Mouse (Mus musculus): Measurements from ENCODE around the gene Prdm8.

DNA sequence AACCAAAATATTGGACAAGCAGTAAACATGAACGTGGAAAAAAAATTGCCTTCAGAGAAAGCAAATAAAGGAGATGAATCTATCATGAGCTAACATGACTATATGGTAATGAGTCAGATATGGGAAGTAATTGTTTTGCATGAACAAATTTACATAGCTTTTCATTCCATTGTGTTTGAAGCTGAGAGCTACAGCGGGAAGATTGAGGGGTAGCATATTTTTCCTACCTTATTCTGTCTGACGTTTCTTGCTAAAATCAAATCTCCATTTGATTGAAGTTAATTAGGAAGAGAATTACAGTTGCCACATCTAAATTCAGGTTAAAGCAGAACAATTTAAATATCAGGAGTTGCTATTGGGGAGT is 27.7 kb upstream of the Prdm8 start:
- no peak for TF ChIP-seq POLR2A (IDR thresholded peaks at IDR 0.05; ENCODE audit: low read depth, low read length)
- TF ChIP-seq CTCF (conservative IDR thresholded peaks at IDR 0.05; ENCODE audit: insufficient read depth, insufficient read length, low read depth, low read length) = no peak

Measured in kidney, adult 2 months (tissue).